Mouse (Mus musculus) mesoderm, embryonic 11.5 days (tissue): Measurements from ENCODE around the gene Pex26.

ENCODE experiments used
- DNase-seq: peaks from one replicate; pipeline ENCODE4 v3.0.0-alpha.2; 2012; ENCODE audit warnings: low read depth, low spot score

Gene Pex26

DNA sequence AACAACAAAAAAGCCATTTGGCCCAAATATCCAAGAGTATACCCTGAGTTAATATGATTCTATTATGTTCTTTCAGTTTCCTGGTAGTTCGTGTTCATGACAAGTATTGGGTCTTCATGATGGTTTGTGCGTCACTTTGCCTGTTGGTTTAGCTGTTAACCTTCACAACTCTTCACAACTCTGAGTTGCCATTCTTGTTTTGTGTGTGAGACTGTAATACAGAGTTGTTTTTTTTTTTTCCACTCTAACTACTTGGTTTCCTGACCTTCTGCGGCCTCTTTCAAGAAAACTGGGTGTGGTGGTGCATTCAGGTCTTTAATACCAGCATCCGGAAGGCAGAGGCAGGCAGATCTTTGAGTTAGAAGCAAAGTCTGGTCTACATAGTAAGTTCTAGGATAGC, 54.7 kb downstream of the Pex26 start:
- no peak for DNase-seq

DNA sequence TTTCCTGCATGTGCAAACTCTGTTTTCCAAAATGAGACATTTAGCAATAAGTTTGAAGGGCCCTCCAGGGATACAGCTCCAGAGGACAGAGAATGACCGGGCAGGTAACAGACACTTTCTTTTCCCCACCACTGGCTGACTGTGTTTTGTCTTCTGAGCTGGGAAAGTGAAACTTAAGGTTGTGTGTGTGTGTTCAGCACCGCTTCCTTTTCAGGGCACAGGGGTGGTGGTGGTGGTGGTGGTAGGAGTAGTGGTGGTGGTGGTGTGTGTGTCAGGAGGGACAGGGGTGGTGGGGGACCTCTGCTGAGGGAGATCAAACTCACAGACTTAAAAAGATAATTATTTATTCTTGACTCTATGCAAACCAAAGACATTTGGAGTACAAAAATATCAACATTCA, 58.3 kb downstream of the Pex26 start:
- no peak for DNase-seq

DNA sequence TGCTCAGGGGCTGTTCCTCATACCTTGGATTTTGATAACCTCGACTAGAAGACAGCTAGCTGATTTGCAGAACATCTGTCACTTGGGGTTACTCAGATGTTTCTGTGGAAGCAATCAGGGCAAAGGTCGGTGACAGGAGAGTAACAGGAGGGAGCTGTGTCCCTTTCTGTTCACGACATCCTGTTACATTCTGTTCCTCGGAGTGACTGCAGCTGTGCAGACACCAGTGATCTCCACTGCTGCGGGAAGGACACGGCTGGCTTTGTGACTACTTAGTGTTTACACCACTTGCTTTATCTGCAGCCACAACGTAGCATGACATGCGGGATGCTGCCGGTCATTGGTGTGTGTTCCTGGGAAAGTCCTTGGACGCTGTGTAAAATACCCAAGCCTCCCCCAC, 59.7 kb downstream of the Pex26 start:
- no peak for DNase-seq

DNA sequence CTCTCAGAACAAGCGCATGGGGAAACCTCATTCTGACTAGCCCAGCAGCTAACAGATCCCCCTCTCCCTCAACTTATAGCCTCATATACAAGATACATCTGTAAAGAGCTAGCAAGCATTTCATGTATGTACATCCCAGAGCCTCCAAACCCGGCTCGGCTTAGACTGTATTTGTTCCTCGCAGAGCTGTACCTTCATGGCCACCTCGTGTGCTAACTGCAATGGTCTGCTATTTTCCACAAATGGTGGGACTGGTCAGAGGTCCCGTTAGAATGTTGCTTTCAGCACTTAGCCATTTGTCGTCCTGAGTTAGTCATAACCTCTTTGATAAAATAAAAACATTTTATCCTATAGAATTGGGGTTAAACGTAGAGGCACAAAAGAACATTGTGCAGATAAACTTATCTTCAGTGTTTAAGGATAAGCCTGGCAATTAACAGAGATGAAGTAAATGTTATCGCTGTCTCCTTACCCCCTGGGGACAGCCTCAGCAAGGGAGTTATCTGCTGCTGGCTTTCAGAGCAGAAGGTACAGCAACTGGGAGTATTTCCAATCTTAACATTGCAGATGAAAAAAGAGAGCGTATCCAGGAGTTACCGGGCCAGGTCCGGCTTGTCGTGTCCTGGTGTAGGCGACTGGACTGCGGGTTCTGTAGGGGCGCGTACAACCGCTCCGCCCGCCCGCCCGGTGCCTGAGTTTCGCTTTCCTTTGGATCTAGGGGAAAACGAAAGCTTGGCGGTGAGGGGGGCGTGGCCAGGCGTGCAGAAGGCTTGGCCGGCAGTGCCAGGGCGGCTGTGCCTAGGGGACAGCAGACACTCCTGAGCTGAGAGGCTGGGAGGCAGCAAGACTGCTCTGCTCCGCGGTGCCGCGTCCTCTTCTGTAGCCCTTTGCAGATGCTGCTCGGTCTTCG, 61.9 kb downstream of the Pex26 start, which contains the start of gene Usp18:
Usp18 (plus strand) TSS at position 780 of the 910 bp plus-strand sequence.
- DNase-seq = peak; percentile 82

DNA sequence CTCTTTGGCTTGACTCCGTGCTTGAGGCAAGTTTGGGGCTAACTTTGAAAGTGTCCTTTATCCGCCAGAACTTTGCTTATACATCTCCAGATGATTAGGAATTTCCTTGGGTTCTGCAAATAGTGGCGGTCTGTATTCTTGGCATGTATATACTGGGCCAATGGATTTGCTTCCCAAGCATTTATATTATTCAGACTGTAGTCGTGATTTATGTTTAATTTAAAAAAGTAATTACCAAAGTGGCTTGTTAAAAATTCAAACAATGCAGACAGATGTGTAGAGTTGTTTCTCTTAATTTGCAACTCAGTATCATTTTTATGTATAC, 62.5 kb downstream of the Pex26 start:
- DNase-seq = no peak
